Mouse (Mus musculus) neural tube, embryonic 10.5 days (tissue): Measurements from ENCODE around the gene Cxcr2.

Experiments used
- DNase-seq: peaks from one replicate; pipeline ENCODE4 v3.0.0-alpha.2; 2017; ENCODE audit warnings: low spot score; ENCODE audit errors: extremely low spot score

Cxcr2 gene

DNA sequence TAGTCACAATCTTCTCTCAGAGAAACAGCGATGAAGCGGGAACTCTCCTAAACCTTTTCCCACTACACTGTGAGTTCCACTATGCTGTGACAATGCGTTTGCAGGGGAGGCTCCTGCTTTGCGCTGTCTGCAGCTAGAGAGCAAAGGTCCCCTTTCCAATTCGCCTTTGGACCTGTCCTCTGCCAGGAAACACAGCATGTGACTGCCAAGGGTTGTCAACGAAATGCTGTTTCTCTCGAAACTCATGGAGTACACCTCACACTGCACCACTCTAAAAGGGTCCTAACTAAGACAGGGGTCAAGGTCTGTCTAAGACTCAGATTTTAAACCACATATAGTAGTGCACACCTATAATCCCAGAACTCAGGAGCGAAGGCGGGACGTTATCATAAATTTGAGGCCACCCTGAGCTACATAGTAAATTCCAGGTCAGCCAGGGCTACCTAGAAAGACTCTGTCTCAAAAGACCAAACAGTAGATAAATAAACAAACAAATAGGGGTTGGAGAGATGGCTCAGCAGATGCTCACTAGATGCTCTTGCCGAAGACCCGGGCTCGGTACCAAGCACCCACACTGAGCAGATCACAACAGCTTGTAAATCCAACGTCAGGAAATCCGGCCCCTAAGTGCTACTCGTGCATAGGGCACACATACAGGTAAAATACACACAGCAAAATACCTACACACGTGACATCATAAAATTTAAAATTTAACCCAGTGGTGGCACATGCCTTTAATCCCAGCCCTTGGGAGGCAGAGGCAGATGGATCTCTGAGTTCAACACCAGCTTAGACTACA lies 43.0 kb downstream of the Cxcr2 start:
- DNase-seq = no peak

DNA sequence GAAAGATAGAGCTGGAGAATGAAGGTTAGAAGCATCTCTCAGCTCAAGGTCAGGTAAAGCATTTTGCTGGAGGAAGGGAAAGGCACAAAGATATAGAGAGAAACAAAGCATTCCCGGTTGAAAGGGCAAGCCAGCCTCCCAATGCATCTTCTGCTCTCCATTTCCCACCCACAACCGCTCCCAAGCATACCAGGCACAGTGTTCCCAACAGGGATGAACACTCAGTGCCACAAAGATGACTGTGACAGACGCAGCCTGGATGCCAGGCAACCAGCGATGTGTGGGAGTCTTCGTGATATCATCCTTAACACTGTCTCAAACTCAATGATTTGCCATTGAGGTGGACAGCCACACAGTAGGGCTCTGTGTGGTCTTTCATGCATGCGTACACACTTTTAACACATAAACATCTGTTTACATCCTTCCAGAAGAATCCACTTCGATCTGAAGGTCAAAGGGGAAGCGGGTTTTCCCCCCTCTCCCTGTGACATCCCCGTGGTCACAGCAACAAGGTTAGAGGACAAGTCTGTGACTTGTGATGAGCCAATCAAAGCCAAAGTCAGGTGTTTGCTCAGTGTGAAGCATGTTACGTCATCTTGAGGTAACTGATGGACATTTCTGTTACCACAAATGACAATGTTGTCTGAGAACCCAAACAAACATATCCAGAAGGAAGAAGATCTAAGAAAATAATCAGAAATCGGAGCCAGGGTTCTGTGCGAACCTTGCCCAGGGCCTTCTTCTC lies 44.1 kb downstream of the Cxcr2 start:
- DNase-seq = no peak

- DNase-seq = no peak
These were observed 45.3 kb downstream of the Cxcr2 start for GRCm38 (mm10) chr1:74199046-74199445.

DNA sequence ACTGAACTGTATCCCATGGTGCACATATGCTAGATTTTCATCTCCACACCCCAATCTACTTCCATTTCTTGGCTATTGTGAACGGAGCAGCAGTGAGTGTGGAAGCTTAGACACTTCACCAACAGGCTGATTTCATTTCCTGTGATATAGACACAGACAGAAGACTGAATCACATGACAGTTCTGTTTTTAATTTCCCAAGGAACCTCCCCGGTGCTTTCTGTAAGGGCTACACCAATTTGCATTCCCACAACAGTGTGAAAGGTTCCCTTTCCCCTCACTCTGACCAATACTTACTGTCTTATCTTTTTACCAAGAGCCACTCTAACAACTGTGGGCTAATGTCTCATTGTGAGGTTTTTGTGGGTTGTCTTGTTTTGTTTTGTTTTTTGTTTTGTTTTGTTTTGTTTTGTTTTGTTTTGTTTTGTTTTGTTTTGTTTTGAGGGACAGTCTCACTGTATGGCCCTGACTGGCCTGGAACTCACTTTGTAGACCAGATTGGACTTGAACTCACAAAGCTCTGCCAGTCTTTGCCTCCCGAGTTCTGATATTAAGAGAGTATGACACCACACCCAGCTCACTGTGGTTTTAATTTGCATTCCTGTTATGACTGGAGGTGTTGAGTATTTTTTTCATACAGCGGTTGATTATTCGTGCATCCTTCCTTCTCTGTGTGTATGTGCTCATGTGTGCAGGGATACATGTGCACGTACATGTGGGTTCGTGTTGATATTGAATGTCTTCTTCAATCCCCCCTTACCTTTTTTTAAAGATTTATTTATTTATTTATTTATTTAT lies 47.5 kb downstream of the Cxcr2 start:
- DNase-seq = no peak

DNA sequence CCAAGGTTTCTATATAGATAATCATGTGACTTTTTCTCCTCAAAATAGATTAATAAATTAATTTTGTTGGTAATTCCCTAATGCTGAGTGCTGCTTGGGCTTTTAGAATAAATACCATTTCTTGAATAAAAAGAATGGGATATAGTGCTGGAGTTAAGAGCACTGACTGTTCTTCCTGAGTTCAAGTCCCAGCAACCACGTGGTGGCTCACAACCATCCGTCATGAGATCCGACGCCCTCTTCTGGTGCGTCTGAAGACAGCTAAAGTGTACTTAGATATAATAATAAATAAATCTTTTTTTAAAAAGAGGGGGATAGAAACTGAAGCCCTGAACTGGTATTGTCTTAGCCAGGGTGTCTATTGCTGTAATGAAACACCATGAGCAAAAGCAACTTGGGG lies 49.7 kb downstream of the Cxcr2 start:
- no peak for DNase-seq

- no peak for DNase-seq
These were observed 52.1 kb downstream of the Cxcr2 start for GRCm38 (mm10) chr1:74205881-74206280.

DNA sequence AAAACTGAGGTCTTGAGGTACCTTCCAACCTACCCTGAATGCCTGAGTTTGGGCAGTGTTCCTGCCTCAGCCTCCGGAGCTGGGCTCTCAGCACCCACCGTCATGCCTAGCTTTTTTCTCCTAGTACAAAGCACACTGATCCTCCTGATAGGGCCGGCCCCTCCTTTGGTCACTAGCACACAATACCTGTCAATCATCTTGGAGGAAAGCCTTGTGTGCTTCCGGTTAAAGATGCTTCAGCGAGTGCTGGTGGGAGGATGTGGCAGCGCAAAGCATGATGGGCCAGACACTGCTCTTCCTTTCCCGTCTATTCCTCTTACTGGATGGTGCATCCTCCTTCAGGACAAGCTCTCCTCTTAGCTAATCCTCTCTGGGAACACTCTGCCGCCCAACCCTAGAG lies 52.9 kb downstream of the Cxcr2 start:
- DNase-seq = no peak

DNA sequence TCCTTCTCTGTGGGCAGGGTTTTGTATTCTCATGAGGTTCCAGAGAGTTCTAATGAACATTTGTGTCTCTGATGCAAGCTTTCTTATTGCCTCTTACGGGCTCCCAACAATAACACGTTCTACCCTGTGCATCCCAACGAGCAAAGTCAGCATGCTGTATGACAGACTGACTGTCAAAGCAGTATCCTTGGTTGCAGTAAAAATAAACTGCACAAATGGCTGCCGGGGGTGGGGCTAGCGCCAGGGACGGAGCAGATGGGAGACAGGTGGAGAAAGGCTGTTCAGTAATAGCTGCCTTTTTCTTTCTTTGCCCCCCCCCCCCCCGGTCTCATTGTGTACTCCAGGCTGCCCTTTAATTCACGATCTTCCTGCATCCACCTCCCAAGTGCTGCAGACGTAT lies 54.1 kb downstream of the Cxcr2 start:
- no peak for DNase-seq

GRCm38 (mm10) chr1:74208941-74209340 lies 55.2 kb downstream of the Cxcr2 start:
- no peak for DNase-seq
